Mouse (Mus musculus) erythroblast, embryonic 14.5 days (primary cell): ENCODE data around the gene Prdm16. TPM values are rescaled to one million over a fixed set of nuclear protein-coding genes. Genes with fewer than 3 reads are reported as not detected.

ENCODE experiments used
- H3K27me3 ChIP-seq: 2 replicates; pipeline ENCODE4 v1.6.1; 2012; ENCODE audit warnings: inconsistent platforms; ENCODE audit not compliant: control insufficient read depth
- H3K36me3 ChIP-seq: 2 replicates; pipeline ENCODE4 v1.6.1; 2012; ENCODE audit warnings: mild to moderate bottlenecking, inconsistent platforms; ENCODE audit not compliant: control insufficient read depth
- H3K4me1 ChIP-seq: 2 replicates; pipeline ENCODE4 v1.6.1; 2012; ENCODE audit warnings: inconsistent platforms; ENCODE audit not compliant: control insufficient read depth
- H3K4me3 ChIP-seq: replicated peaks from 2 replicates; pipeline ENCODE3; 2012; ENCODE audit warnings: moderate library complexity, mild to moderate bottlenecking, inconsistent platforms
- H3K9me3 ChIP-seq: 2 replicates; pipeline ENCODE4 v1.6.1; 2012; ENCODE audit warnings: low read length, inconsistent platforms, mixed read lengths; ENCODE audit not compliant: control insufficient read depth
- GATA1 ChIP-seq: IDR thresholded peaks from 2 replicates; pipeline ENCODE4 v1.6.1; 2012; ENCODE audit warnings: low read length, inconsistent platforms, mixed read lengths
- TAL1 ChIP-seq: IDR thresholded peaks from 3 replicates; pipeline ENCODE4 v1.6.1; 2012; ENCODE audit warnings: low read length, inconsistent platforms, mixed read lengths
- polyA plus RNA-seq: library from polyadenylated mRNA; stranded (reverse); fragments of >175 nt; gene quantifications from 2 replicates; pipeline ENCODE4 v1.2.3, GENCODE M21; 2012

Prdm16 gene
- polyA plus RNA-seq, 1 experiment, result 0.12 TPM

GRCm38 (mm10) chr4:154523898-154524297 lies 112.8 kb downstream of the Prdm16 start:
- no peaks in the 10 kb centered on the region for H3K36me3 ChIP-seq
- H3K4me3 ChIP-seq, result no peak overlapping the region
- TF ChIP-seq TAL1 (no peak), GATA1 (no peak)
- H3K4me1 ChIP-seq, result no peaks in the 10 kb centered on the region
- H3K9me3 ChIP-seq, result no peaks in the 10 kb centered on the region
- H3K27me3 ChIP-seq, result no peaks in the 10 kb centered on the region

DNA sequence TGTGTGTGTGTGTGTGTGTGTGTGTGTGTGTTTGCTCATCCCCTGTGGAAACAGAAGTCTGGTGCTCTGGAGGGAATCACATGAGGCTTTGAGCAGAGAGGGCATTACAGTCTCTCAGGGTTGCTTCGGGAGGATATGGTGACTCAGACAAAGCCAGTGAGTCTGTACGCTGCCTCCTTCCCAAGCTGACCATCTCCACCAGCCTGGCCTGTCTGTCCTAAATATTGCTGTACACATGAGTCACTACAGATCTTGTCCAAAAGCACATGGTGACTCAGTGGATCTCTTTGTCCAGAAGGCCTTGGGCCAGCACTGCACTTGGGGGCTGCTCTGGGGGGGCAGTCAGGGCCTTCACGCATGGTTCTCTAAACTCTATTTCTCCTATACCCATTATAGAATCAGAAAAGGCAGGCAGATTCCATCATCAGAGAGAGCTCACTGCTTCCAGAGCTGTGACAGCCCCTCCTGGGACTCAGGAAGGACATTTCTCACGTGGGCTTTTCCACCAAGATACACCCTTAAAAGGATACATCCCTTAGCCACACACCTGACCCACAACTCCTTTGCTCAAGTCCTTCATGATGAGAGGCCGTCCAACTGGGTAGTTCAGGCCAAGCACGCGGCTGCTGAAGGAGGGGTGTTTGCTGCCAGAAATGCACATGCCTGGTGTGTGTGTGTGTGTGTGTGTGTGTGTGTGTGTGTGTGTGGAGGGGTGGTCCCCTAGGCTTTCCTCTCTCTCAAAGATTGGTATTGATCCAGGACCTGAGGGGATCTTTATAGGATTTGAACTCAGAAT lies 114.6 kb downstream of the Prdm16 start:
- Histone ChIP-seq H3K4me3 (no peak overlapping the region), H3K9me3 (no peaks in the 10 kb centered on the region), H3K4me1 (no peaks in the 10 kb centered on the region), H3K36me3 (no peaks in the 10 kb centered on the region), H3K27me3 (no peaks in the 10 kb centered on the region)
- TF ChIP-seq TAL1 (no peak), GATA1 (no peak)

DNA sequence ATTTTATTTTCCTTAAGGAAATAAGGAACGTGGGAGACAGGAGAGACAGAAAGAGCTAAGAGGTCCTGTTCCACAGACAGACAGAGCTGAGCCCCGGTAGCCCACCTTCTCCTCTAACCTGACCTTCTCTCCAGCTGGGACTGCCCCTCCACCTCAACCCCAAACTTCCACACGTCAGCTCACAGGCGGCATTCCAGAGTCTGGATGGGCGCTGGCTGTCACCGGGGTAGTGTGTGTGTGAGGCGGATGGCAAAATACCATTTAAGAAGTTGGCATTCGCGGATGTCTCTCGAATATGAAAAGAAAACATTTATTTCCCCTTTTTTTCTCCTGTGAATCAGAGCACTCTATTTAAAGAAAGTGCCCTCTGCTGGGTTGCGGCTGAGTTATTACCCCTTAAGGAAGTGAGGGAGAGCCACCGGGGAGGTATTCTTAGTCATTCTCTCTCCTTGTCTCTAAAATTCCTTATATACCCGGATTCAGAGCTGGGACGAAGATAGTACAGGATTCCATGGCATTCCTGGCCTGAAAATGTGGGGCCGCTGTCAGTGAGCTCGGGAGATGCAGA lies 117.1 kb downstream of the Prdm16 start:
- no peak for TF ChIP-seq GATA1
- no peak for TF ChIP-seq TAL1
- H3K27me3 ChIP-seq, result no peaks in the 10 kb centered on the region
- no peaks in the 10 kb centered on the region for H3K36me3 ChIP-seq
- H3K4me1 ChIP-seq, result no peaks in the 10 kb centered on the region
- no peak overlapping the region for H3K4me3 ChIP-seq
- H3K9me3 ChIP-seq, result no peaks in the 10 kb centered on the region

DNA sequence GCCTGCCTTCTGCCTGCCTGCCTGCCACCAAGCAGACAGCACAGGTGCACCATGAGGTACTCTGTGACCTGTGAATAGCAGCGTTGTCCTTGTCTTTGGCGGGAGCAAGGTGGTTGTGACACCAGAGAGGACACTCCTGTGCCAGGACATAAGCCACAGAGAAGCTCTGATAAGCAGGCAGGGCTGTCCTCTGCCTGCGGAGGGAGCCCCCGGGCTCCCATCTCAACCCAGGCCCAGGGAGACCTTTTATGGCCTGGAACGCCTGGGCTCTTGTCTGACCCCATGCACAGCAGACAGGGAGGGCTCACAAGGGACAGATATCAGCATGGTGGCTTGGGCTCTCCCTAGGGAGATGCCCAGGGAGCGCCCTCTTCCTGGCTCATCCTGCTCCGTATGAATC lies 118.7 kb downstream of the Prdm16 start:
- H3K4me1 ChIP-seq, result no peaks in the 10 kb centered on the region
- H3K9me3 ChIP-seq, result no peaks in the 10 kb centered on the region
- no peaks in the 10 kb centered on the region for H3K27me3 ChIP-seq
- H3K36me3 ChIP-seq, result no peaks in the 10 kb centered on the region
- TF ChIP-seq TAL1 (no peak), GATA1 (no peak)
- H3K4me3 ChIP-seq, result no peak overlapping the region

- no peak for TF ChIP-seq GATA1
- TF ChIP-seq TAL1, result no peak
- Histone ChIP-seq H3K27me3 (no peaks in the 10 kb centered on the region), H3K36me3 (no peaks in the 10 kb centered on the region), H3K4me3 (no peak overlapping the region), H3K9me3 (no peaks in the 10 kb centered on the region), H3K4me1 (no peaks in the 10 kb centered on the region)
These were observed 120.2 kb downstream of the Prdm16 start for GRCm38 (mm10) chr4:154516470-154516869.

- Histone ChIP-seq H3K9me3 (no peaks in the 10 kb centered on the region), H3K36me3 (no peaks in the 10 kb centered on the region)
- TF ChIP-seq GATA1, result no peak
- no peak for TF ChIP-seq TAL1
These were observed 123.0 kb downstream of the Prdm16 start for GRCm38 (mm10) chr4:154513664-154514063.

GRCm38 (mm10) chr4:154512518-154513090 lies 124.1 kb downstream of the Prdm16 start:
- no peaks in the 10 kb centered on the region for H3K4me1 ChIP-seq
- no peaks in the 10 kb centered on the region for H3K36me3 ChIP-seq
- H3K9me3 ChIP-seq, result no peaks in the 10 kb centered on the region
- no peaks in the 10 kb centered on the region for H3K27me3 ChIP-seq
- TF ChIP-seq TAL1, result no peak
- TF ChIP-seq GATA1, result no peak
- H3K4me3 ChIP-seq, result no peak overlapping the region

More at GRCm38 (mm10) chr4:154513664-154514063, 123.0 kb downstream of the Prdm16 start:
- no peaks in the 10 kb centered on the region for H3K4me1 ChIP-seq
- no peak overlapping the region for H3K4me3 ChIP-seq
- no peaks in the 10 kb centered on the region for H3K27me3 ChIP-seq

GRCm38 (mm10) chr4:154511767-154512166 lies 124.9 kb downstream of the Prdm16 start:
- TF ChIP-seq GATA1 (no peak), TAL1 (no peak)
- Histone ChIP-seq H3K9me3 (no peaks in the 10 kb centered on the region), H3K27me3 (peaks cover 6% of the 10 kb centered on the region)

GRCm38 (mm10) chr4:154506774-154507435 lies 129.8 kb downstream of the Prdm16 start:
- Histone ChIP-seq H3K4me3 (no peak overlapping the region), H3K36me3 (no peaks in the 10 kb centered on the region), H3K9me3 (no peaks in the 10 kb centered on the region), H3K27me3 (peaks cover 10% of the 10 kb centered on the region), H3K4me1 (no peaks in the 10 kb centered on the region)
- no peak for TF ChIP-seq GATA1
- TF ChIP-seq TAL1, result no peak

More at GRCm38 (mm10) chr4:154511767-154512166, 124.9 kb downstream of the Prdm16 start:
- Histone ChIP-seq H3K4me1 (no peaks in the 10 kb centered on the region), H3K4me3 (no peak overlapping the region), H3K36me3 (no peaks in the 10 kb centered on the region)
